Mouse (Mus musculus) CH12.LX (cell line): Measurements from ENCODE around the gene Tnip3. TPM values are rescaled to one million over a fixed set of nuclear protein-coding genes. Genes with fewer than 3 reads are reported as not detected.

ENCODE experiments used
- DNase-seq: peaks from one replicate; pipeline ENCODE4 v3.0.0-alpha.2; 2013; ENCODE audit errors: extremely low read depth
- H3K27ac ChIP-seq: 2 replicates; pipeline ENCODE4 v1.5.1; 2012; ENCODE audit warnings: low read depth, mild to moderate bottlenecking, control low read depth, moderate library complexity; ENCODE audit not compliant: insufficient read depth
- H3K27me3 ChIP-seq: replicated peaks from 2 replicates; pipeline ENCODE3; 2012; ENCODE audit warnings: inconsistent platforms
- H3K36me3 ChIP-seq, 2 experiments: replicated peaks in 1 of 2; 2 replicates each; pipeline versions ENCODE3 to v1.6.1; 2012; ENCODE audit warnings: inconsistent platforms in 1 of 2, low read length in 1 of 2, mild to moderate bottlenecking in 1 of 2, mixed read lengths in 1 of 2, moderate library complexity in 1 of 2; ENCODE audit not compliant: control insufficient read depth in 1 of 2, insufficient read depth in 1 of 2
- H3K4me1 ChIP-seq, 2 experiments: 2 replicates each; pipeline ENCODE4 v1.6.1; 2012; ENCODE audit warnings: inconsistent platforms in 1 of 2, moderate library complexity in 1 of 2; ENCODE audit not compliant: insufficient read depth in 2 of 2, control insufficient read depth in 1 of 2
- H3K4me2 ChIP-seq: 2 replicates; pipeline ENCODE4 v1.6.1; 2012; ENCODE audit warnings: low read depth, mild to moderate bottlenecking, control low read depth; ENCODE audit not compliant: poor library complexity, insufficient read depth, severe bottlenecking
- H3K4me3 ChIP-seq, 3 experiments: fragments of 150-350 bp in 1 of 3; sonication (generic) in 1 of 3; replicated peaks in 1 of 3; 2 replicates each; pipeline versions ENCODE3 to v1.5.1; 2011 to 2012; ENCODE audit warnings: low read depth in 2 of 3, low read length in 2 of 3, mild to moderate bottlenecking in 2 of 3, moderate library complexity in 2 of 3, control low read depth in 1 of 3, improper control_type of control experiment in 1 of 3, inconsistent platforms in 1 of 3, mixed read lengths in 1 of 3; ENCODE audit not compliant: poor library complexity in 1 of 3
- H3K79me2 ChIP-seq: replicated peaks from 2 replicates; pipeline ENCODE4 v1.6.1; 2012; ENCODE audit warnings: mild to moderate bottlenecking, moderate library complexity; ENCODE audit not compliant: control insufficient read depth, poor library complexity, insufficient read depth, severe bottlenecking; ENCODE audit errors: extremely low read depth
- H3K9ac ChIP-seq: 2 replicates; pipeline ENCODE4 v1.6.1; 2012; ENCODE audit warnings: low read depth, mild to moderate bottlenecking, control low read depth, moderate library complexity; ENCODE audit not compliant: insufficient read depth
- H3K9me3 ChIP-seq: replicated peaks from 2 replicates; pipeline ENCODE3; 2012; ENCODE audit warnings: low read length, inconsistent platforms, mixed read lengths
- EP300 ChIP-seq: IDR thresholded peaks from 2 replicates; pipeline ENCODE4 v1.6.1; 2011; ENCODE audit warnings: low read length, improper control_type of control experiment
- ETS1 ChIP-seq: conservative IDR thresholded peaks from 2 replicates; pipeline ENCODE4 v1.6.1; 2012; ENCODE audit warnings: low read depth, mild to moderate bottlenecking, inconsistent platforms, low read length, improper control_type of control experiment, moderate library complexity
- IRF4 ChIP-seq: IDR thresholded peaks from 2 replicates; pipeline ENCODE4 v1.6.1; 2014; ENCODE audit warnings: low read depth, mild to moderate bottlenecking, inconsistent platforms, low read length, improper control_type of control experiment
- JUN ChIP-seq: IDR thresholded peaks from 2 replicates; pipeline ENCODE4 v1.6.1; 2011; ENCODE audit warnings: low read depth, mild to moderate bottlenecking, low read length, improper control_type of control experiment, moderate library complexity; ENCODE audit not compliant: insufficient read depth
- MAFK ChIP-seq: IDR thresholded peaks from 2 replicates; pipeline ENCODE4 v1.6.1; 2011; ENCODE audit warnings: low read length, improper control_type of control experiment; ENCODE audit not compliant: insufficient replicate concordance
- MAZ ChIP-seq: IDR thresholded peaks from 2 replicates; pipeline ENCODE4 v1.6.1; 2012; ENCODE audit warnings: low read depth, mild to moderate bottlenecking, inconsistent platforms, low read length, improper control_type of control experiment, moderate library complexity
- MYC ChIP-seq: IDR thresholded peaks from 2 replicates; pipeline ENCODE4 v1.6.1; 2011; ENCODE audit warnings: low read depth, mild to moderate bottlenecking, improper control_type of control experiment, low read length
- POLR2AphosphoS2 ChIP-seq: IDR thresholded peaks from 2 replicates; pipeline ENCODE4 v1.6.1; 2011; ENCODE audit warnings: low read depth, low read length, improper control_type of control experiment
- TCF12 ChIP-seq: IDR thresholded peaks from 2 replicates; pipeline ENCODE4 v1.6.1; 2014; ENCODE audit warnings: low read depth, mild to moderate bottlenecking, inconsistent platforms, low read length, improper control_type of control experiment
- USF2 ChIP-seq: conservative IDR thresholded peaks from 2 replicates; pipeline ENCODE4 v1.6.1; 2011; ENCODE audit warnings: low read depth, low read length, improper control_type of control experiment
- dilution Hi-C: fragments of 300-500 bp; cut with MboI; formaldehyde crosslinking; loops from 2 replicates; pipeline ENCODE4 v1.14.3; 2020; ENCODE audit warnings: low sequenced_read_pairs; ENCODE audit not compliant: extremely low pct_unique_long_range_greater_than_20kb, extremely low pct_ligation_motif_present
- in situ Hi-C: fragments of 300-500 bp; cut with MboI; formaldehyde crosslinking; loops from 3 replicates; pipeline ENCODE4 v1.14.3; 2019; ENCODE audit warnings: low sequenced_read_pairs, low pct_ligation_motif_present, low pct_unique_long_range_greater_than_20kb, mixed read lengths
- polyA plus RNA-seq: library from polyadenylated mRNA; unstranded; fragments of >175 nt; gene quantifications from 2 replicates; pipeline ENCODE4 v1.2.1, GENCODE M21; 2012; ENCODE audit warnings: low read depth; ENCODE audit not compliant: insufficient read length
- total RNA-seq, 2 experiments: library from RNA; depleted of rRNA; stranded (reverse); fragments of 300-350 nt in 1 of 2; fragments of >200 nt in 1 of 2; gene quantifications; 2 replicates each; pipeline ENCODE4 v1.2.3; 2012 to 2014

Tnip3 gene
- total and polyA plus RNA-seq, 3 experiments = 1.4 to 2.5 (median 2.5) TPM

DNA sequence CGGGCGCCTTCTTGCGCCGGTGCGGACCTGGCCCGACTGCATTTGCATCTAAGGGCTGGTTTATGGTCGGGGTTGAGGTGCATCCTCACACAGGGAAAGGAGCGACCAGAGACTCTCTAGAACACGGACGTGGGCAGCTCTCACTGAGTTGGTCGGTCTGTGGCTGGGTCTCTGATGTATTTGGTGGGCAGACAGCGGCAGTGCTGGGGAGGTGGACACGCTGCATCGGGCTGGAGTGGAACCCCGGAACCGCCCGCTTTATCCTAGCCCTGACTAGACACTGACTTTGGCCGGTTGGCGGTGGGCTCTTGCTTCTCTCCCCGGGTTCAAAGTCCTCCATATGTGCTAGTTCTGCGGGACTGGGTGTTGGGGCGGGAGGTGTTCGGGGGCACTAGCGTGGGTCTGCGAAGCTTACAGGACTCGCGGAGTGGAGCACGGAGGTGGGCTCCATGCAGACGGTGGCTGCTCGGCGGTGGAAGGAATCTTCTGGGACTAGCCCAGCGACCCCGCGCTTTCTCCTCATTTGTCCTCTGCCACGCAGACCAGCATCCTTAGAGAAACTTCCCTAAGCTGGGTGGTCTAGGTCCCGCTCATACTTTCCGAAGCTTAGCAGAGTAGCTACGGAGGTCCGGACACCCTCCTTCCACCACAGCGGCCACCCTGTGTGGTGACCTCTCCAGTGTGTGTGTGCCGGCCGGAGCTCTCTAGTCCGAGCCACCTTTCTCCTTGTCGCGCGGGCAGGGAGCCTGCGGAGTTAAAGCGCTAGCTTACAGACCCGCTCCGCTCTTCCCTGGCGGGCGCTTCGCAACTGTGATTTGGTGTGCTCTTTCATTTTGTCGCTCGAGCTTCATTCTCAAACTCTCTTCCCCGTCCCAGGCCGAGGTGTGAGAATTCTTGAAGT lies 147.3 kb downstream of the Tnip3 start:
- Histone ChIP-seq H3K4me1 (peaks cover 2 to 4% of the 10 kb centered on the region in 2 experiments; a peak in 1 of 4 replicates), H3K4me3 (no peak overlapping the region), H3K9me3 (peaks cover 11% of the 10 kb centered on the region), H3K36me3 (no peaks in the 10 kb centered on the region), H3K9ac (no peak overlapping the region), H3K27ac (no peak overlapping the region), H3K4me2 (peak overlapping the region; percentile 12; the same call in 1 of the 2 replicates), H3K27me3 (no peaks in the 10 kb centered on the region), H3K79me2 (no peaks in the 10 kb centered on the region)
- DNase-seq = no peak
- TF ChIP-seq MAZ = no peak
- TF ChIP-seq MYC = no peak
- TF ChIP-seq IRF4 = no peak
- no peak for TF ChIP-seq POLR2AphosphoS2
- TF ChIP-seq MAFK = no peak
- TF ChIP-seq ETS1 = no peak
- TF ChIP-seq EP300 = no peak
- no peak for TF ChIP-seq USF2
- TF ChIP-seq TCF12 = no peak
- no peak for TF ChIP-seq JUN
- in situ Hi-C loops = loop anchor here (25.0 kb wide), 1 partner anchor 865 kb away; the partner anchor contains the start of gene Mad2l1
- dilution Hi-C loops = no loop called here

Other genes with a start within 250 kb of the Tnip3 start
- not detected in 2 replicates for gene C130060K24Rik, start 144.2 kb upstream of the Tnip3 start, total RNA-seq (2012; rRNA removed)
- not detected in 2 replicates for gene C130060K24Rik, start 144.2 kb upstream of the Tnip3 start, total RNA-seq (2014; rRNA removed)
- gene C130060K24Rik, start 144.2 kb upstream of the Tnip3 start, polyA plus RNA-seq = not detected in 2 replicates
- gene Ndnf, start 146.3 kb downstream of the Tnip3 start, total RNA-seq (2012; rRNA removed) = under 0.01 TPM in 1 of 2 replicates, not detected in the other
- 0.03 TPM in 1 of 2 replicates, not detected in the other for gene Ndnf, start 146.3 kb downstream of the Tnip3 start, total RNA-seq (2014; rRNA removed)
- gene Ndnf, start 146.3 kb downstream of the Tnip3 start, polyA plus RNA-seq = not detected in 2 replicates